Mouse (Mus musculus) liver, adult 2 months (tissue): ENCODE measurements at regions not wholly inside any gene's neighbourhood (a gene's known extent, or its start where the extent isn't known, plus 50 kb on each side); places are given as distances from the start of the nearest gene placed in this dataset.

Experiments used
- CTCF ChIP-seq: fragments of 200-500 bp; IDR thresholded peaks from 2 replicates; pipeline ENCODE4 v1.5.1; 2011; ENCODE audit warnings: low read depth, low read length, control low read depth
- POLR2A ChIP-seq: fragments of 200-500 bp; IDR thresholded peaks from 2 replicates; pipeline ENCODE4 v1.6.1; 2011; ENCODE audit warnings: low read length, control low read depth; ENCODE audit not compliant: insufficient read depth; ENCODE audit errors: extremely low read depth

GRCm38 (mm10) chr11:114511994-114512393, 156.3 kb upstream of the Rpl38 start:
- TF ChIP-seq POLR2A: no peak
- TF ChIP-seq CTCF: no peak
